Mouse (Mus musculus): ENCODE data around the gene Cox6b1.

DNA sequence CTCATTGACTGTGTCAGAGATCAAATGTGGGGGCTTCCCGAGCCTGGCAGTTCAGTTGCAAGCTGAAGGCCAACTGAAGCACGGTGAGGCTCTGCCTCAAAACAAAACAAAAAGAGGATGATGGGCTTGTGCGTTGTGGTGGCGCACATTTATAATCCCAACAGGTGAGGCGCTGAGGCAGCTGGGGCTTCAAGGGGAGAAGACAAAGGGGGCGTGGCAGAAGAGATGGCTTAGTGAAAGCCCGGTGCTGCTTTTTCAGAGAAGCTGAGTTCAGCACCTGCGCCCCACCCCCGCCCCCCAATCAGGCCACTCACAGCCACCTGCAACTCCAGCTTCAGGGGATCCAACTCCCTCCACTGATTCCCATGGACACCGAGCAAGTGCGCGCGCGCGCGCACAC is 17.5 kb downstream of the Cox6b1 start:
- no peak for TF ChIP-seq TCF12 (IDR thresholded peaks at IDR 0.05; ENCODE audit: insufficient read depth, poor library complexity, severe bottlenecking)
- no peak for TF ChIP-seq POLR2A (IDR thresholded peaks at IDR 0.05; ENCODE audit: insufficient read length, low read depth)
- TF ChIP-seq E2F4 (IDR thresholded peaks at IDR 0.05; ENCODE audit: insufficient read depth), result no peak
- no peak for TF ChIP-seq REST (IDR thresholded peaks at IDR 0.05; ENCODE audit: insufficient read depth, insufficient read length)
